Mouse (Mus musculus) heart, embryonic 15.5 days (tissue): ENCODE data around the gene Psapl1. TPM values are rescaled to one million over a fixed set of nuclear protein-coding genes. Genes with fewer than 3 reads are reported as not detected.
"Not testable (repeated sequence)": the region's sequence is repeated elsewhere in the genome, so short reads cannot be mapped to it uniquely, and the experiment has no call there.

ENCODE experiments used
- ATAC-seq: fragments of 200-750 bp; cut with Nextera tagmentation; replicated peaks from 2 replicates; pipeline ENCODE4 v1.8.0; 2017; ENCODE audit warnings: low read depth, moderate TSS enrichment; ENCODE audit not compliant: insufficient number of reproducible peaks, insufficient read depth, low FRiP score
- H3K27ac ChIP-seq: fragments of 300-500 bp; sonication (generic); 2 replicates; pipeline ENCODE4 v1.5.1; 2015; ENCODE audit warnings: mild to moderate bottlenecking, inconsistent platforms
- H3K27me3 ChIP-seq: fragments of 300-500 bp; sonication (generic); 2 replicates; pipeline ENCODE4 v1.6.1; 2015; ENCODE audit warnings: inconsistent platforms
- H3K36me3 ChIP-seq: fragments of 300-500 bp; sonication (generic); 2 replicates; pipeline ENCODE4 v1.6.1; 2015; ENCODE audit warnings: mild to moderate bottlenecking, inconsistent platforms
- H3K4me1 ChIP-seq: fragments of 300-500 bp; sonication (generic); replicated peaks from 2 replicates; pipeline ENCODE4 v1.6.1; 2015; ENCODE audit warnings: inconsistent platforms
- H3K4me2 ChIP-seq: fragments of 300-500 bp; sonication (generic); 2 replicates; pipeline ENCODE4 v1.6.1; 2015; ENCODE audit warnings: inconsistent platforms, mild to moderate bottlenecking, moderate library complexity
- H3K4me3 ChIP-seq: fragments of 300-500 bp; sonication (generic); 2 replicates; pipeline ENCODE4 v1.5.1; 2015; ENCODE audit warnings: mild to moderate bottlenecking, inconsistent platforms
- H3K9ac ChIP-seq: fragments of 300-500 bp; sonication (generic); 2 replicates; pipeline ENCODE4 v1.6.1; 2015; ENCODE audit warnings: mild to moderate bottlenecking, inconsistent platforms
- H3K9me3 ChIP-seq: fragments of 300-500 bp; sonication (generic); replicated peaks from 2 replicates; pipeline ENCODE4 v1.6.1; 2016; ENCODE audit warnings: inconsistent platforms
- WGBS: fragments of 180-500 bp; shearing (Covaris S2); methylation state at CpG from one replicate; pipeline ENCODE4 v1.1.7; 2015; ENCODE audit warnings: mixed read lengths; 5-methylcytosine and 5-hydroxymethylcytosine counted together
- polyA plus RNA-seq: library from polyadenylated mRNA; unstranded; fragments of >200 nt; fragmentation: Nextera tagmentation; extraction: Ambion mirVana; gene quantifications from 2 replicates; pipeline ENCODE4 v1.2.1, GENCODE M21; 2015

The Psapl1 gene
- polyA plus RNA-seq, 1 experiment from 2014 or later = 0.13 TPM

GRCm38 (mm10) chr5:36208803-36209202 is 5.0 kb downstream of the Psapl1 start:
- Histone ChIP-seq H3K27me3 (no peaks in the 10 kb centered on the region), H3K4me3 (no peak overlapping the region), H3K27ac (no peak overlapping the region), H3K9ac (no peak overlapping the region), H3K9me3 (no peaks in the 10 kb centered on the region), H3K4me1 (no peaks in the 10 kb centered on the region; the same call in 1 of the 2 replicates), H3K36me3 (no peaks in the 10 kb centered on the region), H3K4me2 (no peak overlapping the region)
- WGBS = 84% methylated on average over 3 of the region's 3 CpGs
- no peak for ATAC-seq

GRCm38 (mm10) chr5:36213310-36213709 is 9.5 kb downstream of the Psapl1 start:
- Histone ChIP-seq H3K27me3 (no peaks in the 10 kb centered on the region), H3K36me3 (no peaks in the 10 kb centered on the region), H3K9me3 (peaks cover 3% of the 10 kb centered on the region; the same call in 1 of the 2 replicates), H3K9ac (no peak overlapping the region), H3K4me3 (no peak overlapping the region), H3K4me1 (no peaks in the 10 kb centered on the region; the same call in 1 of the 2 replicates), H3K27ac (no peak overlapping the region), H3K4me2 (no peak overlapping the region)
- ATAC-seq = no peak
- WGBS = 72% methylated on average over 10 of the region's 10 CpGs

- H3K27me3 ChIP-seq = no peaks in the 10 kb centered on the region
- H3K9me3 ChIP-seq = no peaks in the 10 kb centered on the region; the same call in 1 of the 2 replicates
- H3K9ac ChIP-seq = no peak overlapping the region
- H3K4me2 ChIP-seq = no peak overlapping the region
- H3K27ac ChIP-seq = no peak overlapping the region
- H3K36me3 ChIP-seq = no peaks in the 10 kb centered on the region
- 88% methylated on average over 4 of the region's 4 CpGs for WGBS
- H3K4me3 ChIP-seq = no peak overlapping the region
- no peak for ATAC-seq
- H3K4me1 ChIP-seq = 0 out of 2 replicates have a peak, but pooled peaks cover 2% of the 10 kb centered on the region
These were observed 16.3 kb downstream of the Psapl1 start for GRCm38 (mm10) chr5:36220105-36220504.

- no peaks in the 10 kb centered on the region; the same call in 1 of the 2 replicates for H3K9me3 ChIP-seq
- H3K27ac ChIP-seq = no peak overlapping the region
- H3K27me3 ChIP-seq = no peaks in the 10 kb centered on the region
- ATAC-seq = no peak
- no peaks in the 10 kb centered on the region for H3K36me3 ChIP-seq
- no peak overlapping the region for H3K4me2 ChIP-seq
- no peak overlapping the region for H3K4me3 ChIP-seq
- WGBS = 64% methylated on average over 6 of the region's 6 CpGs
- H3K9ac ChIP-seq = no peak overlapping the region
- H3K4me1 ChIP-seq = 0 out of 2 replicates have a peak, but pooled peaks cover 2% of the 10 kb centered on the region
These were observed 16.8 kb downstream of the Psapl1 start for GRCm38 (mm10) chr5:36220626-36221025.

GRCm38 (mm10) chr5:36223787-36224186 is 20.0 kb downstream of the Psapl1 start:
- ATAC-seq = no peak
- Histone ChIP-seq H3K27me3 (no peaks in the 10 kb centered on the region), H3K9ac (no peak overlapping the region), H3K4me2 (no peak overlapping the region), H3K4me1 (peaks cover 11% of the 10 kb centered on the region), H3K36me3 (no peaks in the 10 kb centered on the region), H3K27ac (no peak overlapping the region), H3K4me3 (no peak overlapping the region), H3K9me3 (no peaks in the 10 kb centered on the region)
- WGBS = 65% methylated on average over 6 of the region's 6 CpGs

GRCm38 (mm10) chr5:36225855-36226254 is 22.0 kb downstream of the Psapl1 start:
- peak overlapping the region; percentile 59 for H3K27ac ChIP-seq

GRCm38 (mm10) chr5:36226296-36226695 is 22.5 kb downstream of the Psapl1 start:
- no peak overlapping the region for H3K4me2 ChIP-seq
- 46% methylated on average over 11 of the region's 11 CpGs for WGBS
- H3K9ac ChIP-seq = no peak overlapping the region
- no peaks in the 10 kb centered on the region for H3K27me3 ChIP-seq
- no peaks in the 10 kb centered on the region for H3K9me3 ChIP-seq
- peaks cover 9% of the 10 kb centered on the region for H3K4me1 ChIP-seq
- H3K36me3 ChIP-seq = no peaks in the 10 kb centered on the region
- ATAC-seq = no peak
- no peak overlapping the region for H3K4me3 ChIP-seq
- H3K27ac ChIP-seq = peak overlapping the region; percentile 59

More at GRCm38 (mm10) chr5:36225855-36226254, 22.0 kb downstream of the Psapl1 start:
- Histone ChIP-seq H3K36me3 (no peaks in the 10 kb centered on the region), H3K4me2 (no peak overlapping the region), H3K9me3 (no peaks in the 10 kb centered on the region), H3K4me3 (no peak overlapping the region), H3K9ac (no peak overlapping the region), H3K4me1 (peaks cover 11% of the 10 kb centered on the region), H3K27me3 (no peaks in the 10 kb centered on the region)
- no peak for ATAC-seq
- 74% methylated on average over 7 of the region's 7 CpGs for WGBS

- H3K4me3 ChIP-seq = no peak overlapping the region
- no peak overlapping the region for H3K9ac ChIP-seq
- H3K27ac ChIP-seq = no peak overlapping the region
- no peaks in the 10 kb centered on the region for H3K27me3 ChIP-seq
- H3K9me3 ChIP-seq = no peaks in the 10 kb centered on the region
- no peaks in the 10 kb centered on the region for H3K36me3 ChIP-seq
- WGBS = 76% methylated on average over 23 of the region's 23 CpGs
- no peak overlapping the region for H3K4me2 ChIP-seq
- H3K4me1 ChIP-seq = peaks cover 9% of the 10 kb centered on the region
- no peak for ATAC-seq
These were observed 24.9 kb downstream of the Psapl1 start for GRCm38 (mm10) chr5:36228405-36229370.

- Histone ChIP-seq H3K36me3 (no peaks in the 10 kb centered on the region), H3K9ac (no peak overlapping the region), H3K4me1 (peaks cover 9% of the 10 kb centered on the region), H3K4me2 (no peak overlapping the region), H3K9me3 (no peaks in the 10 kb centered on the region), H3K27me3 (no peaks in the 10 kb centered on the region), H3K4me3 (no peak overlapping the region), H3K27ac (no peak overlapping the region)
- WGBS = 50% methylated on average over 9 of the region's 9 CpGs
- no peak for ATAC-seq
These were observed 26.5 kb downstream of the Psapl1 start for GRCm38 (mm10) chr5:36230301-36230780.

GRCm38 (mm10) chr5:36237526-36237925 is 33.7 kb downstream of the Psapl1 start:
- WGBS = 89% methylated on average over 8 of the region's 10 CpGs
- H3K4me3 ChIP-seq, H3K36me3 ChIP-seq, ATAC-seq, H3K4me2 ChIP-seq, H3K4me1 ChIP-seq, H3K9ac ChIP-seq, H3K27me3 ChIP-seq, H3K9me3 ChIP-seq, H3K27ac ChIP-seq: not testable (repeated sequence)

- Histone ChIP-seq H3K36me3 (no peaks in the 10 kb centered on the region), H3K9me3 (no peaks in the 10 kb centered on the region), H3K9ac (no peak overlapping the region), H3K4me3 (no peak overlapping the region), H3K4me1 (peaks cover 14% of the 10 kb centered on the region), H3K27me3 (no peaks in the 10 kb centered on the region), H3K27ac (no peak overlapping the region), H3K4me2 (no peak overlapping the region)
- no peak for ATAC-seq
- WGBS = 81% methylated on average over 3 of the region's 3 CpGs
These were observed 44.2 kb downstream of the Psapl1 start for GRCm38 (mm10) chr5:36248022-36248421.
